Mouse (Mus musculus) gastrocnemius, adult 18-20 months (tissue): ENCODE results near the gene Meig1. TPM values are rescaled to one million over a fixed set of nuclear protein-coding genes. Genes with fewer than 3 reads are reported as not detected.

ENCODE experiments used
- total RNA-seq, 2 experiments: library from RNA; stranded (reverse); gene quantifications; 2 replicates each; pipeline ENCODE4 v1.2.3; 2021

The Meig1 gene
- total RNA-seq, 2 experiments from 2014 or later = not detected

Other genes with a start within 250 kb of the Meig1 start
- 10 to 100 TPM; 11.7 to 12.7 TPM for gene Nmt2, start 138.4 kb downstream of the Meig1 start, total RNA-seq
- gene Rpp38, start 90.0 kb downstream of the Meig1 start, total RNA-seq = 1 to 10 TPM; 5.3 to 6.1 TPM
- 1 to 10 TPM in 1 of 2 experiments, under 1 TPM in 1; 0.47 to 1.1 TPM for gene Acbd7, start 86.5 kb downstream of the Meig1 start, total RNA-seq
- not detected for gene Olah, start 25.4 kb downstream of the Meig1 start, total RNA-seq
- 1 to 10 TPM; 2.5 to 2.6 TPM for gene Dclre1c, start 1.5 kb upstream of the Meig1 start, total RNA-seq
- gene Suv39h2, start 52.4 kb upstream of the Meig1 start, total RNA-seq = under 1 TPM; 0.90 to 0.91 TPM
- under 1 TPM; 0.43 to 0.57 TPM for gene Gm45902, start 90.1 kb upstream of the Meig1 start, total RNA-seq
- 10 to 100 TPM in 1 of 2 experiments, 1 to 10 TPM in 1; 9.9 to 10.6 TPM for gene Hspa14, start 90.2 kb upstream of the Meig1 start, total RNA-seq
- 10 to 100 TPM; 43.6 to 50.0 TPM for gene Cdnf, start 90.4 kb upstream of the Meig1 start, total RNA-seq
- 1 to 10 TPM; 1.6 to 2.7 TPM for gene Fam107b, start 147.8 kb upstream of the Meig1 start, total RNA-seq